Mouse (Mus musculus) ES-E14 (cell line): ENCODE results near the gene Fchsd2.

ENCODE experiments used
- CHD2 ChIP-seq: IDR thresholded peaks from 2 replicates; pipeline ENCODE4 v1.6.1; 2014; ENCODE audit warnings: mild to moderate bottlenecking, low read depth, low read length, inconsistent platforms
- HCFC1 ChIP-seq: IDR thresholded peaks from 2 replicates; pipeline ENCODE4 v1.6.1; 2012; ENCODE audit warnings: low read length, inconsistent platforms, borderline replicate concordance; ENCODE audit not compliant: insufficient read depth
- ZC3H11A ChIP-seq: IDR thresholded peaks from 2 replicates; pipeline ENCODE4 v1.6.1; 2012; ENCODE audit warnings: low read depth, mild to moderate bottlenecking, inconsistent platforms, low read length, borderline replicate concordance
- ZNF384 ChIP-seq: IDR thresholded peaks from 2 replicates; pipeline ENCODE4 v1.6.1; 2012; ENCODE audit warnings: low read depth, low read length, inconsistent platforms

- TF ChIP-seq HCFC1: no peak
- no peak for TF ChIP-seq ZNF384
- TF ChIP-seq ZC3H11A: no peak
- TF ChIP-seq CHD2: no peak
These were observed 39.5 kb upstream of the Fchsd2 start for GRCm38 (mm10) chr7:101053136-101053535.
